Mouse (Mus musculus) thymus, postnatal 0 days (tissue): ENCODE data around the gene Relch. TPM values are rescaled to one million over a fixed set of nuclear protein-coding genes. Genes with fewer than 3 reads are reported as not detected.
"Not testable (repeated sequence)": the region's sequence is repeated elsewhere in the genome, so short reads cannot be mapped to it uniquely, and the experiment has no call there.

Experiments
- DNase-seq: peaks from one replicate; pipeline ENCODE4 v3.0.0-alpha.2; 2015; ENCODE audit warnings: low spot score
- polyA plus RNA-seq: library from polyadenylated mRNA; unstranded; fragments of >200 nt; fragmentation: Nextera tagmentation; extraction: Ambion mirVana; gene quantifications from 2 replicates; pipeline ENCODE4 v1.2.1, GENCODE M21; 2015

The Relch gene
- polyA plus RNA-seq, 1 experiment from 2014 or later = 35.0 TPM

- no peak for DNase-seq
These were observed 78.8 kb downstream of the Relch start for GRCm38 (mm10) chr1:105742481-105742880.

- no peak for DNase-seq
These were observed 82.8 kb downstream of the Relch start for GRCm38 (mm10) chr1:105746444-105746843.

GRCm38 (mm10) chr1:105746858-105747596 is 83.4 kb downstream of the Relch start:
- DNase-seq = no peak

- DNase-seq = no peak
These were observed 84.6 kb downstream of the Relch start for GRCm38 (mm10) chr1:105748091-105748799.

- peak; percentile 32 for DNase-seq
These were observed 88.5 kb downstream of the Relch start for GRCm38 (mm10) chr1:105752196-105752595.

- DNase-seq = no peak
These were observed 89.3 kb downstream of the Relch start for GRCm38 (mm10) chr1:105752944-105753343.

GRCm38 (mm10) chr1:105758798-105759197 is 95.1 kb downstream of the Relch start:
- no peak for DNase-seq

GRCm38 (mm10) chr1:105759422-105760165 is 95.9 kb downstream of the Relch start:
- DNase-seq = no peak

- DNase-seq = no peak
These were observed 101.9 kb downstream of the Relch start for GRCm38 (mm10) chr1:105765586-105765985.

GRCm38 (mm10) chr1:105766099-105766498 is 102.4 kb downstream of the Relch start:
- not testable (repeated sequence) for DNase-seq

- DNase-seq = no peak
These were observed 104.7 kb downstream of the Relch start for GRCm38 (mm10) chr1:105768397-105768796.

- DNase-seq = no peak
These were observed 107.0 kb downstream of the Relch start for GRCm38 (mm10) chr1:105770685-105771084.

GRCm38 (mm10) chr1:105776426-105776825 is 112.8 kb downstream of the Relch start:
- DNase-seq = no peak

- no peak for DNase-seq
These were observed 116.4 kb downstream of the Relch start for GRCm38 (mm10) chr1:105780079-105780456.

- DNase-seq = peak; percentile 40
These were observed 117.0 kb downstream of the Relch start, which contains the start of gene Tnfrsf11a for GRCm38 (mm10) chr1:105780457-105781364. Gene Tnfrsf11a, plus strand, starts transcription at chr1:105780718.

- no peak for DNase-seq
These were observed 117.9 kb downstream of the Relch start for GRCm38 (mm10) chr1:105781391-105782146.

GRCm38 (mm10) chr1:105784257-105785016 is 120.8 kb downstream of the Relch start:
- DNase-seq = no peak

GRCm38 (mm10) chr1:105785146-105785545 is 121.5 kb downstream of the Relch start:
- DNase-seq = no peak

- no peak for DNase-seq
These were observed 123.2 kb downstream of the Relch start for GRCm38 (mm10) chr1:105786731-105787357.
